Mouse (Mus musculus): ENCODE measurements around the gene Lctl. TPM values are rescaled to one million over a fixed set of nuclear protein-coding genes. Genes with fewer than 3 reads are reported as not detected.
A peak's percentile ranks its signal among the peaks of the same experiment; 100 is the strongest.
"Not testable (repeated sequence)": the region's sequence is repeated elsewhere in the genome, so short reads cannot be mapped to it uniquely, and the experiment has no call there.

The Lctl gene
- polyA plus RNA-seq, 1 experiment: not detected

- H3K4me3 ChIP-seq (ENCODE audit: insufficient read depth, low read length); H3K4me1 ChIP-seq (ENCODE audit: control insufficient read depth, insufficient read depth, low read length); H3K27ac ChIP-seq (ENCODE audit: insufficient read depth, low read depth, low read length): not testable (repeated sequence)
- peak; percentile 43 for TF ChIP-seq CTCF (IDR thresholded peaks at IDR 0.05; ENCODE audit: low read depth, low read length)
These were observed 21.9 kb downstream of the Lctl start for GRCm38 (mm10) chr9:64138896-64139295.

GRCm38 (mm10) chr9:64139879-64140278 lies 22.9 kb downstream of the Lctl start:
- TF ChIP-seq POLR2A (IDR thresholded peaks at IDR 0.05; ENCODE audit: borderline replicate concordance, low read depth, low read length) (no peak), CTCF (IDR thresholded peaks at IDR 0.05; ENCODE audit: low read depth, low read length) (no peak)

DNA sequence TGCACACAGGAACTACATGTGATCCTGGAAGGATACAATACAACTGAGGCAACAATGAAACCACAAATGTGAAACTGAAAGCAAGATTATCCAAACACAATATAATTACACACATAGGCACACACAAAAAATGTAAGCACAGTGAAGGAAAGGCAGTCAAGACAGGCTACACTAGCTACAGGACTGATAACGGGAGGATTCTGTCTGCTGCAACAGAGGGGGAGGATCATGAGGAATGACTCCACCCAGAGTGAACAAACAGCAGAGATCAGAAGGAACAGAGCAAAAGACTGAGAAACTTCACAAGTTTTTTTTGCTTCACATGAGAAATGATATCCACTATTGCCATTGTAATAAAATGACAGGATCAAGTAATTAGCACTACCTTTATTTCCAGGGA lies 39.7 kb downstream of the Lctl start:
- Histone ChIP-seq H3K4me1 (ENCODE audit: control insufficient read depth, insufficient read depth, low read length) (no peaks in the 10 kb centered on the region), H3K4me3 (ENCODE audit: insufficient read depth, low read length) (no peak overlapping the region), H3K27ac (ENCODE audit: insufficient read depth, low read depth, low read length) (no peak overlapping the region)
- TF ChIP-seq POLR2A (IDR thresholded peaks at IDR 0.05; ENCODE audit: borderline replicate concordance, low read depth, low read length) (no peak), CTCF (IDR thresholded peaks at IDR 0.05; ENCODE audit: low read depth, low read length) (no peak)

More at GRCm38 (mm10) chr9:64139879-64140278, 22.9 kb downstream of the Lctl start:
- Histone ChIP-seq H3K27ac (ENCODE audit: insufficient read depth, low read depth, low read length) (no peak overlapping the region), H3K4me1 (ENCODE audit: control insufficient read depth, insufficient read depth, low read length) (peaks cover 7% of the 10 kb centered on the region), H3K4me3 (ENCODE audit: insufficient read depth, low read length) (no peak overlapping the region)

DNA sequence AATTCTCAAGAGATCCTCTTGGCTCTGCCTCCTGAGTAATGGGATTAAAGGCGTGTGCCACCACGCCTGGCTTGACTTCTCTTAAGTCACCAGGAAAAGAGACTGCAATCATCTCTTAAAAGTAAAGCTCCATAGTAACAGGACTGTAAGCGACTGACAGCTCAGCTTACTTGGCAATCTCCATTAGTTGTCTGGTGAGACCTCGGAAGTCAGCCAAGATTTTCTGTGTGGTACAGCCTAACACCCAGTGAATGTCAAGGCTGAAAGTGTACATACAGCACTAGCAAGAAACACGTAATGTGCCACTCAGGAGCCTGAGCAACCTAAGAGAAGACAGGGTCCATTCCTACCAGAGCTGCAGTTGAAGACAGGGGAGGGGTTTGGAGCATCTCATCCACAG lies 43.5 kb downstream of the Lctl start:
- no peak for TF ChIP-seq POLR2A (IDR thresholded peaks at IDR 0.05; ENCODE audit: borderline replicate concordance, low read depth, low read length)
- TF ChIP-seq CTCF (IDR thresholded peaks at IDR 0.05; ENCODE audit: low read depth, low read length): no peak
- Histone ChIP-seq H3K4me1 (ENCODE audit: control insufficient read depth, insufficient read depth, low read length) (no peaks in the 10 kb centered on the region), H3K4me3 (ENCODE audit: insufficient read depth, low read length) (no peak overlapping the region), H3K27ac (ENCODE audit: insufficient read depth, low read depth, low read length) (no peak overlapping the region)

DNA sequence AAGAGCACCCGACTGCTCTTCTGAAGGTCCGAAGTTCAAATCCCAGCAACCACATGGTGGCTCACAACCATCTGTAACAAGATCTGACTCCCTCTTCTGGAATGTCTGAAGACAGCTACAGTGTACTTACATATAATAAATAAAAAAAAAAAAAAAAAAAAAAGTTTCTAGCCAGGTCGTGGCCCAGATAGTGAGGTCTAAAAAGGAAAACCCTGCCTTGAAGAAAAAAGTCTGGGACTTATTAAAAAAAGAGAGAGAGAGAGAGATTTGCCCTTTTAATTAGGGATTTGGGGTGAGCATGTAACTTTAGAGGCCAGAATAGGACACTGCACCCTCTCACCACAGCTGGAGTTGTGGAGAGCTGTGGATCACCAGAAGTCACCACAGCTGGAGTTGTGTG lies 53.0 kb downstream of the Lctl start:
- not testable (repeated sequence) for H3K27ac ChIP-seq (ENCODE audit: insufficient read depth, low read depth, low read length); H3K4me3 ChIP-seq (ENCODE audit: insufficient read depth, low read length); H3K4me1 ChIP-seq (ENCODE audit: control insufficient read depth, insufficient read depth, low read length)

GRCm38 (mm10) chr9:64172145-64172815 lies 55.3 kb downstream of the Lctl start:
- peaks cover 2% of the 10 kb centered on the region for H3K4me1 ChIP-seq (ENCODE audit: control insufficient read depth, insufficient read depth, low read length)
- peak overlapping the region; percentile 87 for H3K27ac ChIP-seq (ENCODE audit: insufficient read depth, low read depth, low read length)
- TF ChIP-seq POLR2A (IDR thresholded peaks at IDR 0.05; ENCODE audit: borderline replicate concordance, low read depth, low read length) (no peak), CTCF (IDR thresholded peaks at IDR 0.05; ENCODE audit: low read depth, low read length) (no peak)
- H3K4me3 ChIP-seq (ENCODE audit: insufficient read depth, low read length): peak overlapping the region; percentile 71

DNA sequence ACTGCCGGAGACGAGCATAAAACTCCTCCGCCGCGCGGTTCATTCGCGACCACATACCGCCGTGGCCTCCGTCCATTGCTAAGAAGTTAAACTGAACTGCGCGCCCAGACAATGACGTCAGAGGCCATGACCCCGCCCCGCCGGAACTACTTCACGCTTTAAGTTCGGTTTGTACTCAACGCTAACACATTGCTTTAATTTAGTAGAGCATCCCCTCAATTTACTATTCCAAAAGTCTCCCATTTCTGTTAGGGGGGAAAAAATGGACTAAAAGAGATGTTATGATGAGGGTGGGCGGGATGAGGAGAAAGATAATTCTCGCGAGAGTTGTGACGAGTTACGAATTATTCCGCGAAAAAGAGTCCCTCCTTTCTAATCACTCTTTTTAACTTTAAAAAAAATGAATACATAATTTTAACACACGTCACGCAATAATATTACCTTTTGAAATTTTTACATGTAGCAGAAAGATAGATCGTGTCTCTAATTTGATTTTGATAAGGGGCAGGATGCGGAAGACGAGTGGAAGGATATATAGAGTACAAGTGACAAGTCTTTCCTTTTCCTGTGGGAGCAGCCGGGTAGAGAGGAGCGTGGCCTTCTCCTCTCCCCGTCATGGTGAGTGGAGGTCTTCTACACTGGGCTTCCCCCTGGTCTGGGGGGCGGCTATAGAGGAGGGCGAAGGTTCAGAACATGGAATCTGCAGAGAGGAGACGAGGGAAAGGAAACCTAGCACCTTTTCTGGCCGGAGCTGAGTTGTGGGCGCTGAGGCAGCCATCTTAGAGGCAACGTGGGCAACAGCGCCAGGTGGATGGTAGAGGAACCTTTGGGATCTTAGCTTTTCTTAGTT lies 56.1 kb downstream of the Lctl start, which contains the start of the genes Zwilch and Rpl4:
TSS of gene Zwilch (minus strand) at position 289 of the 850 bp plus-strand sequence.
TSS of gene Rpl4 (plus strand) at position 560 of the 850 bp plus-strand sequence.
- Histone ChIP-seq H3K4me1 (ENCODE audit: control insufficient read depth, insufficient read depth, low read length) (peaks cover 2% of the 10 kb centered on the region), H3K4me3 (ENCODE audit: insufficient read depth, low read length) (peak within 1 kb of the TSS; percentile 71), H3K27ac (ENCODE audit: insufficient read depth, low read depth, low read length) (peak within 1 kb of the TSS; percentile 87)
- TF ChIP-seq CTCF (IDR thresholded peaks at IDR 0.05; ENCODE audit: low read depth, low read length) (no peak), POLR2A (IDR thresholded peaks at IDR 0.05; ENCODE audit: borderline replicate concordance, low read depth, low read length) (no peak)

DNA sequence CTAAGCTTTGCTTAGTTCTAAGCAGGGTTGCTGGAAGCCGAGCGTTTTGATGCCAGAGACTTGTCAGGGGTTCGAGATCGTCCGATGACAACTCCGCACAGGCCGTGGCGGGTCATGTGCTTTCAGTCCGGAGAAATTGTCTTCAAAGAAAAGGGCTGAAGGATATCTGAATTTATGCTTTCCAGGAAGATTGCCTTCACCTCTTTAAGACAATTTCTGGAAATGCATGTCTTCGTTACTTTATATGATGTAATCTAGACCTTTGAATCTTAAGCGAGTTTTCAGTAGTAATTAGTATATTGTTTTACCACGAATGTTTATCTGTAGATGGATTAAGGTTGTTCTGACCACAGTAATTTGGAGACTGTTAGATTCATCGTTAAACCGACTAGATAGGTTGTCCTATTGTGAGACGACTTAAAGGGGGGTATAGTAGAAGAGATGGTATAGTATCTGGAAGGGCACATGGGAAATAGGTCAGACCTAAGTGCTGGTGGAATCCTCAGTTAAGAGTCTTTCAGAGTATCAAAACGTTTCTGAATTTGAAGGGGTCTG lies 56.8 kb downstream of the Lctl start:
- peak overlapping the region; percentile 71 for H3K4me3 ChIP-seq (ENCODE audit: insufficient read depth, low read length)
- H3K4me1 ChIP-seq (ENCODE audit: control insufficient read depth, insufficient read depth, low read length): peaks cover 2% of the 10 kb centered on the region
- peak overlapping the region; percentile 43 for H3K27ac ChIP-seq (ENCODE audit: insufficient read depth, low read depth, low read length)
- TF ChIP-seq POLR2A (IDR thresholded peaks at IDR 0.05; ENCODE audit: borderline replicate concordance, low read depth, low read length) (no peak), CTCF (IDR thresholded peaks at IDR 0.05; ENCODE audit: low read depth, low read length) (no peak)

- no peak for TF ChIP-seq CTCF (IDR thresholded peaks at IDR 0.05; ENCODE audit: low read depth, low read length)
- TF ChIP-seq POLR2A (IDR thresholded peaks at IDR 0.05; ENCODE audit: borderline replicate concordance, low read depth, low read length): no peak
- peaks cover 2% of the 10 kb centered on the region for H3K4me1 ChIP-seq (ENCODE audit: control insufficient read depth, insufficient read depth, low read length)
- H3K27ac ChIP-seq (ENCODE audit: insufficient read depth, low read depth, low read length): no peak overlapping the region
- H3K4me3 ChIP-seq (ENCODE audit: insufficient read depth, low read length): peak overlapping the region; percentile 71
These were observed 57.4 kb downstream of the Lctl start for GRCm38 (mm10) chr9:64174341-64174740.

DNA sequence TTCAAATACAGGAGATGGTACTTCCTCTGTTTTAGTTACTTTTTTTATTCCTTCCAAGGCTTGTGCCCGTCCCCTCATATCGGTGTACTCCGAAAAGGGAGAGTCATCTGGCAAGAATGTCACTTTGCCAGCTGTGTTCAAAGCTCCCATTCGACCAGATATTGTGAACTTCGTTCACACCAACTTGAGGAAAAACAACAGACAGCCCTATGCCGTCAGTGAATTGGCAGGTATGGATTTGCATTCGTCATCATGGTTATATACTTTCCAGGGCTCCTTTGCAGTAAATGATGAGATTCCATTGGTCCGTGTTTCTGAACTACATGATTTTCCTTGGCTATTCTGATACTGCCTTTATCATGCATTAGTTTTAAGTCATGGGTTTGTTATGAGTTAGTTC lies 57.8 kb downstream of the Lctl start:
- no peak for TF ChIP-seq POLR2A (IDR thresholded peaks at IDR 0.05; ENCODE audit: borderline replicate concordance, low read depth, low read length)
- no peak for TF ChIP-seq CTCF (IDR thresholded peaks at IDR 0.05; ENCODE audit: low read depth, low read length)
- Histone ChIP-seq H3K27ac (ENCODE audit: insufficient read depth, low read depth, low read length) (peak overlapping the region; percentile 28; the same call in 1 of the 2 replicates), H3K4me1 (ENCODE audit: control insufficient read depth, insufficient read depth, low read length) (peaks cover 3% of the 10 kb centered on the region), H3K4me3 (ENCODE audit: insufficient read depth, low read length) (peak overlapping the region; percentile 60)
